25 mouse cellular contexts compared by ENCODE assay signal in the genomic region with DNA sequence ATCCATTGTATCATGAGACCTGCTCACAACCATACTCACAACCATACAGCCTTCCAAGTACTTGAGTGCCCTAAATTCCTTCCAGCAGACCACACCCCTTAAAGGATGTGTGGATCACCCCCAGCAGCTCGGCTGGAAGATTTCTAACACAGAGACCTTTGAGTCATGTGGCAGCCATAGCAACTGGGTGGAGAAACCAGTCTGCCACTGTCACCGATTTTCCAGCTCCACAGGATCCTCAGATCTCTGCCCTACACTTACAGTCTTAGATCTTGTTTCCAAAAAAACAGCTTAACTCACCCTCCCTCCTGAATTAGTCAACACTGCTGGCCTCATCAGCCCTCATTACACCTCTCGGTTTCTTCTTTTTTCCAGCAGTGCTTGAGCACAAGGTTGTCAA.
A peak's percentile ranks its signal among the peaks of the same experiment; 100 is the strongest.
DNase-seq lines count a peak whose midpoint lies in the region; ATAC-seq lines count a peak whose summit lies in the region.
"Had no signal": no experiment of that assay in that cellular context is flagged by ENCODE, and none has a peak within 500 bp of the region (broad histone marks: within the 10 kb centered on the region; RNA-seq: fewer than 3 reads in every experiment).

No protein-coding gene starts in this region.

- H3K27me3 ChIP-seq in kidney, embryonic 15.5 days: no peaks in the 10 kb centered on the region
- H3K27me3 ChIP-seq in embryonic facial prominence, embryonic 15.5 days: no peaks in the 10 kb centered on the region
- H3K27me3 ChIP-seq: forebrain, embryonic 12.5 days; heart, embryonic 13.5 days; hindbrain, embryonic 13.5 days; liver, embryonic 13.5 days; midbrain, embryonic 15.5 days; neural tube, embryonic 15.5 days had no signal

- no peak overlapping the region for H3K4me2 ChIP-seq in kidney, embryonic 15.5 days
- H3K4me2 ChIP-seq in embryonic facial prominence, embryonic 15.5 days (replicated peaks): no peak overlapping the region
- H3K4me2 ChIP-seq: forebrain, embryonic 12.5 days; heart, embryonic 13.5 days; hindbrain, embryonic 13.5 days; liver, embryonic 13.5 days; midbrain, embryonic 15.5 days; neural tube, embryonic 15.5 days had no signal

- H3K4me1 ChIP-seq in kidney, embryonic 15.5 days: peaks cover 22% of the 10 kb centered on the region
- no peaks in the 10 kb centered on the region for H3K4me1 ChIP-seq in embryonic facial prominence, embryonic 15.5 days
- H3K4me1 ChIP-seq: hindbrain, embryonic 13.5 days; liver, embryonic 13.5 days; midbrain, embryonic 15.5 days; neural tube, embryonic 15.5 days had no signal

- H3K36me3 ChIP-seq in kidney, embryonic 15.5 days: no peaks in the 10 kb centered on the region
- H3K36me3 ChIP-seq in embryonic facial prominence, embryonic 15.5 days: no peaks in the 10 kb centered on the region
- H3K36me3 ChIP-seq: forebrain, embryonic 12.5 days; heart, embryonic 13.5 days; hindbrain, embryonic 13.5 days; liver, embryonic 13.5 days; midbrain, embryonic 15.5 days; neural tube, embryonic 15.5 days had no signal

- H3K9ac ChIP-seq in kidney, embryonic 15.5 days: no peak overlapping the region
- no peak overlapping the region for H3K9ac ChIP-seq in embryonic facial prominence, embryonic 15.5 days
- H3K9ac ChIP-seq: forebrain, embryonic 12.5 days; heart, embryonic 13.5 days; hindbrain, embryonic 13.5 days; liver, embryonic 13.5 days; midbrain, embryonic 15.5 days; neural tube, embryonic 15.5 days had no signal

- H3K9me3 ChIP-seq in kidney, embryonic 15.5 days (replicated peaks): no peaks in the 10 kb centered on the region
- no peaks in the 10 kb centered on the region for H3K9me3 ChIP-seq in embryonic facial prominence, embryonic 15.5 days (replicated peaks)
- H3K9me3 ChIP-seq: forebrain, embryonic 12.5 days; heart, embryonic 13.5 days; hindbrain, embryonic 13.5 days; liver, embryonic 13.5 days; megakaryocyte, embryonic 14.5 days; midbrain, embryonic 15.5 days; neural tube, embryonic 15.5 days had no signal

- H3K27ac ChIP-seq in kidney, embryonic 15.5 days: peak overlapping the region; percentile 60; the same call in 1 of the 2 replicates
- H3K27ac ChIP-seq in embryonic facial prominence, embryonic 15.5 days (replicated peaks): 0 out of 2 replicates have a peak overlapping the region, but pooled peaks have one; percentile 3
- H3K27ac ChIP-seq: forebrain, embryonic 12.5 days; heart, adult 2 months; heart, embryonic 13.5 days; hindbrain, embryonic 13.5 days; liver, embryonic 13.5 days; midbrain, embryonic 15.5 days; neural tube, embryonic 15.5 days had no signal

- no peak overlapping the region for H3K4me3 ChIP-seq in kidney, embryonic 15.5 days (replicated peaks)
- H3K4me3 ChIP-seq in embryonic facial prominence, embryonic 15.5 days (replicated peaks): no peak overlapping the region
- H3K4me3 ChIP-seq: forebrain, embryonic 12.5 days; heart, adult 2 months; heart, embryonic 13.5 days; hindbrain, embryonic 13.5 days; liver, embryonic 13.5 days; megakaryocyte, embryonic 14.5 days; midbrain, embryonic 15.5 days; neural tube, embryonic 15.5 days had no signal

- peak; percentile 43 for DNase-seq in embryo, embryonic 10 days (ENCODE audit: low spot score)
- DNase-seq in embryo, embryonic 11 days: no peak
- DNase-seq in kidney, postnatal 14 days: no peak
- DNase-seq in 3T3-L1 (ENCODE audit: low read depth, low spot score): peak; percentile 35
- no peak for DNase-seq in cerebellum, postnatal 4 days (ENCODE audit: low spot score in 2 of 2)
- DNase-seq: adrenal gland, adult 2 months; cerebellum, adult 11-12 months; cerebellum, postnatal 10 days; gastrocnemius, postnatal 36 days; heart, adult 2 months; heart, postnatal 14 days; kidney, adult 8-10 months; layer of hippocampus, adult 9-11 months; liver, embryonic 13.5 days; lung, adult 2 months; lung, postnatal 36 days; thymus, postnatal 25 days had no signal

- 18% methylated on average over 3 of the region's 3 CpGs for WGBS in kidney, embryonic 15.5 days
- 13% methylated on average over 3 of the region's 3 CpGs for WGBS in embryonic facial prominence, embryonic 15.5 days

- peak; percentile 12; the same call in 1 of the 2 replicates for ATAC-seq in kidney, embryonic 15.5 days (replicated peaks; ENCODE audit: low FRiP score)
- ATAC-seq in embryonic facial prominence, embryonic 15.5 days (ENCODE audit: insufficient number of reproducible peaks, low FRiP score, low TSS enrichment, low read depth): peak; percentile 29; the same call in 1 of the 2 replicates
- ATAC-seq: midbrain, embryonic 15.5 days had no signal

Comparison
In these comparisons a context has a peak if more than half of its experiments do, and no peak if none do; other contexts are left out.
1. DNase-seq: peak in embryo, embryonic 10 days (single experiment) and 3T3-L1 (single experiment); none in embryo, embryonic 11 days (single experiment), kidney, postnatal 14 days (single experiment) and cerebellum, postnatal 4 days (0 of 2).